Mouse (Mus musculus) liver, adult 2 months (tissue): ENCODE measurements at regions not wholly inside any gene's neighbourhood (a gene's known extent, or its start where the extent isn't known, plus 50 kb on each side); places are given as distances from the start of the nearest gene placed in this dataset.

Experiments used
- DNase-seq: peaks from one replicate; pipeline ENCODE4 v3.0.0-alpha.2; 2011; ENCODE audit warnings: low read depth, low spot score; ENCODE audit errors: extremely low read depth
- H3K27ac ChIP-seq: fragments of 200-500 bp; replicated peaks from 2 replicates; pipeline ENCODE4 v1.5.1; 2012; ENCODE audit warnings: low read depth, mild to moderate bottlenecking, control low read depth, inconsistent platforms, low read length; ENCODE audit not compliant: insufficient read depth
- H3K27me3 ChIP-seq: fragments of 200-500 bp; 2 replicates; pipeline ENCODE4 v1.6.1; 2012; ENCODE audit warnings: mild to moderate bottlenecking, moderate library complexity, low read length, inconsistent platforms; ENCODE audit not compliant: control insufficient read depth, insufficient read depth
- H3K36me3 ChIP-seq: fragments of 200-500 bp; 2 replicates; pipeline ENCODE4 v1.6.1; 2012; ENCODE audit warnings: low read length, inconsistent platforms; ENCODE audit not compliant: control insufficient read depth, insufficient read depth
- H3K4me1 ChIP-seq: fragments of 200-500 bp; 2 replicates; pipeline ENCODE4 v1.6.1; 2011; ENCODE audit warnings: low read length; ENCODE audit not compliant: control insufficient read depth, insufficient read depth
- H3K4me3 ChIP-seq: fragments of 200-500 bp; 2 replicates; pipeline ENCODE4 v1.5.1; 2011; ENCODE audit warnings: low read depth, mild to moderate bottlenecking, control low read depth, low read length, moderate library complexity; ENCODE audit not compliant: insufficient read depth
- H3K79me2 ChIP-seq: fragments of 200-500 bp; 2 replicates; pipeline ENCODE4 v1.6.1; 2012; ENCODE audit warnings: inconsistent platforms, mild to moderate bottlenecking, low read length, moderate library complexity; ENCODE audit not compliant: control insufficient read depth, insufficient read depth
- H3K9ac ChIP-seq: fragments of 200-500 bp; 2 replicates; pipeline ENCODE4 v1.6.1; 2012; ENCODE audit warnings: low read depth, mild to moderate bottlenecking, control low read depth, inconsistent platforms, low read length
- CTCF ChIP-seq: fragments of 200-500 bp; IDR thresholded peaks from 2 replicates; pipeline ENCODE4 v1.5.1; 2011; ENCODE audit warnings: low read depth, low read length, control low read depth
- POLR2A ChIP-seq: fragments of 200-500 bp; IDR thresholded peaks from 2 replicates; pipeline ENCODE4 v1.6.1; 2011; ENCODE audit warnings: low read length, control low read depth; ENCODE audit not compliant: insufficient read depth; ENCODE audit errors: extremely low read depth
- WGBS: fragments of 180-500 bp; shearing (Covaris S2); methylation state at CpG from one replicate; pipeline ENCODE4 v1.1.7; 2018; 5-methylcytosine and 5-hydroxymethylcytosine counted together

DNA sequence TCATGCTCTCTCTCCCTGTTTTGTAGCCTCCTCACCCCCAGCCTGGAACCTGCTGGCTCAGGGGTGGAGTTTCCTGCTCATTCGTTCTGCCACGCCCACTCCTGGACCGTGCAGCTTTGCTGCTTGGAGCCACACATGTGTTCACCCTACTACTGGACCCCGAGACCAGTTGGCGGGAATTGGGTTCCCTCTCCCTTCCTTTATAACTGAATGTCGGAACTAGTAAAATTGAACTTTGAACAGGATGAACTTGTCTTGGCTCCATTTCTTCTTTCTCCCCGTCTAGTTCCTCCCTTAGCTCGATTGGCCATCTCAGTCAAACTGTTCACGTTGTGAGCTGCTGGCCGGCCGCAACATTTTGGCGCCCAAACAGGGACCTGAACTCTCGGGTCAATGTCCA is 62.3 kb upstream of the Glrp1 start:
- Histone ChIP-seq H3K9ac (no peak overlapping the region), H3K27ac (no peak overlapping the region), H3K36me3 (no peaks in the 10 kb centered on the region), H3K4me3 (no peak overlapping the region), H3K27me3 (no peaks in the 10 kb centered on the region), H3K4me1 (0 out of 2 replicates have a peak, but pooled peaks cover 2% of the 10 kb centered on the region), H3K79me2 (no peaks in the 10 kb centered on the region)
- WGBS, result 94% methylated on average over 13 of the region's 13 CpGs
- TF ChIP-seq POLR2A (no peak), CTCF (no peak)
- no peak for DNase-seq

- DNase-seq, result no peak
- TF ChIP-seq POLR2A (no peak), CTCF (no peak)
- H3K79me2 ChIP-seq, result no peaks in the 10 kb centered on the region
- WGBS, result 93% methylated on average over 6 of the region's 6 CpGs
- no peak overlapping the region for H3K9ac ChIP-seq
- H3K27ac ChIP-seq, result no peak overlapping the region
- no peaks in the 10 kb centered on the region for H3K36me3 ChIP-seq
- H3K4me3 ChIP-seq, result no peak overlapping the region
- H3K27me3 ChIP-seq, result no peaks in the 10 kb centered on the region
- H3K4me1 ChIP-seq, result peaks cover 2% of the 10 kb centered on the region; the same call in 1 of the 2 replicates
Measured at GRCm38 (mm10) chr1:88568447-88569053, 58.7 kb upstream of the Glrp1 start.

DNA sequence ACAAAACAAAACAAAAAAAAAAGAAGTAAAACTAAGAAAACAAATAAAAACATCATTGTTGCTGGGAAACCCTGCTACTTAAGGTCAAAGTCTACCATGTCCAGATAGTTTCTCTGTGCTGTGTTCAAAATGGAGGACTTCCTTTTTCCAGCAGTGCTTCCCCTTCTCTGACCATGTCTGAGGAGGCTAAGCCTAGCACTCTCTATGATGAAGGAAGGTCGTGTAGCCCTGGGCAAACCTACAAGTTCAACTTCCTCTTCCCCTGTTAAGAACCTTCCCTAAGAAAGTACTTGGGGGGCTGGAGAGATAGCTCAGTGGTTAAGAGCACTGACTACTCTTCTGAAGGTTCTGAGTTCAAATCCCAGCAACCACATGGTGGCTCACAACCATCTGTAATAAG is 57.3 kb upstream of the Glrp1 start:
- Histone ChIP-seq H3K4me3 (no peak overlapping the region), H3K79me2 (no peaks in the 10 kb centered on the region), H3K4me1 (peaks cover 2% of the 10 kb centered on the region; the same call in 1 of the 2 replicates), H3K27me3 (no peaks in the 10 kb centered on the region), H3K36me3 (no peaks in the 10 kb centered on the region), H3K27ac (no peak overlapping the region), H3K9ac (no peak overlapping the region)
- TF ChIP-seq CTCF, result no peak
- no peak for TF ChIP-seq POLR2A
- WGBS, result 79% methylated on average over 1 of the region's 1 CpGs
- peak; percentile 58 for DNase-seq

DNA sequence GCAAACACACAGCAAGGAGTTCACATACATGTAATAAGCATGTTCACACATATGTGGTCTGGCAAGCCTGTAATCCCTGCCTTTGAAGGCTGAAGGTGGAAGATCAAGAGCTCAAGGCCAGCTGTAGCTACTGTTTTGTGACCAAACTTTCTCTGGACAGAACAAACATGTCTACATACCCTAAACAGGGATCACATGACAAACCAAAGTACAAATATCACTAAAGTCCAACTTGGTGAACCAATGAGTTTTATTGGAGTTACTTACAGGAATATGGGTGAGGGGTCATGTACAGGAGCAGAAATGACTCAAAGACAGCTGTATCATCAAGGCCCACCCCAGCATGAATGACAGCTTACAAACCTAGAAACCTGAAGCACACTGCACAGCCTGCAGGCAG is 56.6 kb upstream of the Glrp1 start:
- TF ChIP-seq POLR2A, result no peak
- Histone ChIP-seq H3K4me3 (no peak overlapping the region), H3K27me3 (no peaks in the 10 kb centered on the region), H3K79me2 (no peaks in the 10 kb centered on the region), H3K27ac (peak overlapping the region; percentile 27), H3K9ac (no peak overlapping the region), H3K4me1 (peaks cover 2% of the 10 kb centered on the region; the same call in 1 of the 2 replicates), H3K36me3 (no peaks in the 10 kb centered on the region)
- DNase-seq, result peak; percentile 57

GRCm38 (mm10) chr1:88564825-88565224 is 55.0 kb upstream of the Glrp1 start:
- Histone ChIP-seq H3K4me3 (no peak overlapping the region), H3K27ac (no peak overlapping the region), H3K79me2 (no peaks in the 10 kb centered on the region), H3K27me3 (no peaks in the 10 kb centered on the region), H3K36me3 (no peaks in the 10 kb centered on the region), H3K4me1 (peaks cover 2% of the 10 kb centered on the region; the same call in 1 of the 2 replicates), H3K9ac (no peak overlapping the region)
- 27% methylated on average over 4 of the region's 4 CpGs for WGBS
- DNase-seq, result peak; percentile 72
- TF ChIP-seq POLR2A (no peak), CTCF (no peak)

DNA sequence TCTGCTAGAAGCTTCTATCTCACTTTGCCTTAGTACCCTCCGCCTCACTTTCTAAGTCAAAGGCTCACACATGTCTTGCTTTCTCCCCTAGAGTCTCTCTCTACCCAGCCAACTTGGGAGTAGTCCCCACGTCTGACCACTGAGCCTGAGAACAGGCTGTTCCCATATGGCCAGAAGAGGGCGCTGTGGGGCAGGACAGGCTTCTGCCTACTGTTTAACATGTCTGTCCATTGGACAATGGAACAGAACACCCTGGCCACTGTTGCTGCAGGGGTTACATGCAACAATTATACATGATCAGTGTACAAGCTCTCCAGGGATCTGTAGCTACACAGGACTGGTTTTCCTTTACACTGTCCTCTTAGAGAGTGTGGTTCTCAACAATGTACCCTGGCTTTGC is 52.5 kb upstream of the Glrp1 start:
- Histone ChIP-seq H3K4me3 (no peak overlapping the region), H3K9ac (no peak overlapping the region), H3K27ac (no peak overlapping the region), H3K27me3 (no peaks in the 10 kb centered on the region), H3K79me2 (no peaks in the 10 kb centered on the region), H3K36me3 (no peaks in the 10 kb centered on the region), H3K4me1 (peaks cover 9% of the 10 kb centered on the region; the same call in 1 of the 2 replicates)
- DNase-seq, result peak; percentile 27
- TF ChIP-seq POLR2A (no peak), CTCF (peak; percentile 96)
- 50% methylated on average over 3 of the region's 3 CpGs for WGBS
